Mouse (Mus musculus) CD8-positive naive resting alpha-beta T cell, adult 2 months (primary cell): ENCODE data around the gene Rraga.

Source experiments
- DNase-seq, 2 experiments: peaks; one replicate each; pipeline ENCODE4 v3.0.0; 2022; ENCODE audit warnings: low read depth in 2 of 2, low spot score in 2 of 2

The Rraga gene

GRCm38 (mm10) chr4:86575283-86575983 is at the start of gene Rraga:
Rraga (plus strand) TSS chr4:86575668.
- DNase-seq: peak; percentile 91 to 93

- no peak for DNase-seq
Observed at GRCm38 (mm10) chr4:86527162-86528136, 48.0 kb upstream of the Rraga start.

DNA sequence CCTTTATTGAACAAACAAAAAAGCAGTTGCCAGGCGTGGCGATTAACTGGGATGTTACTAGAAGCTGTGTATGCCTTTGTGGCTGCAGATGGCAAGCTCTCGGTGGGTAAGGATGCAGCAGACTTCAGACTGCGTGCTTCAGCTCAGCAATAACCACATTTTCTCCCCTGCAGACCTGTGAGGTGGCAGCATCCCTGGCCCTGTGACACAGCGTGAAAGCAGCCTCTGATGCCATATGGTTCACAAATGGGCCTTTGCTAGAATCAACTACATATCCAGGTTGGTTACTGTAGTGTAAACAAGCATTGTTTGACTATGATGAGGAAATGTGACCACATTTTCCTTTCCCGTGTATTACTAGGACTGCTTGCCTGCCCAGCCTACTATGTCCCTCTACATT is 46.3 kb upstream of the Rraga start:
- no peak for DNase-seq

GRCm38 (mm10) chr4:86533406-86534090 is 41.9 kb upstream of the Rraga start:
- no peak for DNase-seq

DNA sequence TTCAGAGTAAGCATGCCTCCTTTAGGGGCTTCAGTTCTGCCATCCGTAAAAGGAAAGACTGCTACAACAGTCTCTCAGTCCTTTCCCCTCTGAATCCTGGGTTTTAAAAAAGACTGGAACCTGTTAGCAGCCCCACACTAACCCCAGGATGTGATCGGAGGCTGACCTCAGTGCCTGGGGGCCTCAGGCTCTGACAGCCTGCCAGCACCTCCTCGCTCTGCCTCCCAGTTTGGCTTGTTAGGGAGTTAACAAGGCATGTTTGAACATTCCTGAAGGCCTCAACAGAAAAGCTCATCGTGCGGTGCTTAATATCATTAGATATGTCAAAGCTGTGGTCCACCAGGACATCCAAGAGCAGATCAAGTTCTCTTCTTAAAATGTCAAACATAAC is 41.4 kb upstream of the Rraga start:
- DNase-seq: no peak

DNA sequence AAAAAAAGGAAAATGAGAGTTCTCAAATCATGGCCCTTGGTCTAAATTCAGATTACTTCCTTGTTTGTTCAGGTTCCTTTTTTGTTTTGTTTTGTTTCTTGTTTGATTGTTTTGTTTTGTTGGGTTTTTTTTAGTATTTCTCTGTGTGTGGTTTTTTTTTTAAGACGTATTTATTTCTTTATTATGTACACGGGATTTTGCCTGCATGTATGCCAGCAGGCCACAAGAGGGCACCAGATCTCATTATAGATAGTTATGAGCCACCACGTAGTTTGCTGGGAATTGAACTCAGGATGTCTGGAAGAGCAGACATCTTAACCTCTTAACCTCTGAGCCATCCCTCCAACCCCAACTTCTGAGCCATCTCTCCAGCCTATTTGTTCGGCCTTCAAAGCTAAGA is 37.5 kb upstream of the Rraga start:
- DNase-seq: peak in 1 of 2 experiments; percentile 35

GRCm38 (mm10) chr4:86538936-86539335 is 36.5 kb upstream of the Rraga start:
- no peak for DNase-seq

DNA sequence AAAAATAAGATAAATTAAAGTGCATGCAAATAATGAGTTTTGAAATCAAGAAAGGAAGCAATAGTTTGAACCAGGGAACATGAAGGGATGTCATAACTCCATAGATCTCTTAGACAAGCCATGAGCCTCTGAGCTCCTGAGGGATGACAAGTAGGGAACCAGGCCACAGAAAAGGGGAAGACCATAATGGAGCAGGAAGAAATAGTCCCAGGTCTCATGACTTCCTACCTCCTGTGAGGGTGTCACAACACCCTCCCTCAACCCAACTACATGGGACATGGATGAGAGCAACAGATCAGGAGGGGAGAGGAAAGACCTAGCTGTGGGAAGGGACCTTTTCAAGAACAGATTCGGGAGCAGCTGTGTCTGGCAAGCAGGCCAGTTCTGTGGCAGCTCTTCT is 33.9 kb upstream of the Rraga start:
- no peak for DNase-seq

- no peak for DNase-seq
Observed at GRCm38 (mm10) chr4:86543999-86544398, 31.5 kb upstream of the Rraga start.

- no peak for DNase-seq
Observed at GRCm38 (mm10) chr4:86545615-86546014, 29.9 kb upstream of the Rraga start.

GRCm38 (mm10) chr4:86548332-86548731 is 27.1 kb upstream of the Rraga start:
- no peak for DNase-seq

DNA sequence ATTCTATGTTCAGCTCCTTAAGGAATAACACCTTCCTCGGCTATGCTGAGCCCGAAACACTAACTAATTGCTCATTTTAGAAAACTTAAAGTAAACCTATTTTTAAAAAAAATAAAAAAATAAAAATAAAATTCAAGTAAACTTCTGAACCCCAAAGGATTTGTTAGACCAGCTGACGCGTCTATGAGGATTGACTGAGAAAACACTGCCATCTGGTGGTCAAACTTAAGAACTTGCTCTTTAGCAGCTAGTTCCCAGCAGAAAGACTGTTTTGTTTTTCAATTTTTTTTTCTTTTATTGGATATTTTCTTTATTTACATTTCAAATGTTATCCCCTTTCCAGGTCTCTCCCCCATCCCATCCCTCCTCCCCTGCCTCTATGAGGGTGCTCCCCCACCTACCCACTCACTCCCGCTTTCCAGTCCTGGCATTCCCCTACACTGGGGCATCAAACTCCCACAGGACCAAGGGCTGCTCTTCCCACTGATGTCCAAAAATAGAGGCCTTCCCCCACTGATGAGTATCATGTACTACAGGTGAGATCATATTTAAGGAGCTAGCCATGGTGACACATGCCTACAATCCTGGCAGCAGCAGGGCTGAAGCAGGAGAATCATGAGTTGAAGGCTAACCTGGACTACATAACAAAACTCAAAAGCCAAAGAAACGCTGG is 20.3 kb upstream of the Rraga start:
- no peak for DNase-seq

DNA sequence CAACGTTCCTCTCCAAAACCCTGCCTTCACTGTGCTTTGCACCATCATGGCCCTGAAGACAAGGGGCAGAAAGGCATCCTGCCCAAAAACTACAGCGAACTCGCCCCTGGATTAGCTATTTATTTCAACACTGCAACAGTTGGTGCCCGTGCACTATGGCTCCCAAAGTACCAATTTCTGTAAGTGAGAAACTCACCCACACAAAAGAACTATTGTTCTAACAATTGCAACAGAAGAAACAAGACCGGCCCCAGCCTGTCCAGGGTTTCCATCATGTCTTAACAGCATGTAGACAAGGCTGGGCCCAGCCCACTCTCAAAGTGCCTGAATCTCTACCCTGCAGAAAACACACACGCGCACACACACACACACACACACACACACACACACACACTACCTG is 18.1 kb upstream of the Rraga start:
- DNase-seq: no peak

DNA sequence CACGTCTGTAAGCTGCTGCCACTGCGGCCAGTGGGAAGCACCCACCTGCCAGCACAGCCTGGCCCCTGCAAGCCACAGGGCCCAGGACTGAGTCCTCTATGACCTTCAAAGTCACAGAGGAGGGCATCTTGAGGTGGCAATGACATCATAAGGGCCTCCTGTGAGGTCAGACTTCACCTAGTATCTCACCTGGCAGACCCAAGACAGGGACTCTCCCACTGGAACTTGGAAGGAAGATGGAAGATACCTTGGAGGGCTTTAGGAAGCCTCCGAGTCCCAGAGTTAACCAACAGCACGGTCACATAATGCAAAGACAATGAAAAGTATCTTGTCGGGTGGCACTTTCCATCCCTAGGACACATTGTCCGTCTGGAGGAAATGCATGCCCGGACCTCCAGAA is 17.2 kb upstream of the Rraga start, which contains the start of gene Saxo1:
Gene Saxo1, minus strand, starts transcription at position 101 of the 400 bp plus-strand sequence.
- no peak for DNase-seq

DNA sequence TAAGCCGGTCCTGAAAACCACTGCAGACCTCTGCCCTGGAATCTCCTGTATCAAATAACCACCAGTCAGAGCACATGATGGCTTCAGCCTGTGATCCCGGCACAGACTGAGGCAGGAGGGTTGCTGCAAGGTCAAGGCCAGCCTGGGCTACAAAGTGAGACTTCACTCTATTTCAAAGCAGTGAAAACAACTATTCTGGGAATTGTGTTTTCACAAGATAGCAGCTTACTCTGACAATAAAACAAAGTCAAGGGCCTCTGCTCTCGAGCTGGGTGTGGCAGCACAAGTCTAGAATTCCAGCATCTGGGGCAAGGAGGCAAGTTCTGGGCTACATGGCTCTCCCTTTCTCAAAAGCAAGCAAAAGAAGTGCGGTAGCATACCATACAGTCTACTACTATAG is 16.5 kb upstream of the Rraga start:
- DNase-seq: no peak

- no peak for DNase-seq
Observed at GRCm38 (mm10) chr4:86561061-86561460, 14.4 kb upstream of the Rraga start.

GRCm38 (mm10) chr4:86574939-86575282 is 557 bp upstream of the Rraga start:
- DNase-seq: no peak

- DNase-seq: peak; percentile 3 to 6
Observed at GRCm38 (mm10) chr4:86576120-86576541, 663 bp downstream of the Rraga start.

DNA sequence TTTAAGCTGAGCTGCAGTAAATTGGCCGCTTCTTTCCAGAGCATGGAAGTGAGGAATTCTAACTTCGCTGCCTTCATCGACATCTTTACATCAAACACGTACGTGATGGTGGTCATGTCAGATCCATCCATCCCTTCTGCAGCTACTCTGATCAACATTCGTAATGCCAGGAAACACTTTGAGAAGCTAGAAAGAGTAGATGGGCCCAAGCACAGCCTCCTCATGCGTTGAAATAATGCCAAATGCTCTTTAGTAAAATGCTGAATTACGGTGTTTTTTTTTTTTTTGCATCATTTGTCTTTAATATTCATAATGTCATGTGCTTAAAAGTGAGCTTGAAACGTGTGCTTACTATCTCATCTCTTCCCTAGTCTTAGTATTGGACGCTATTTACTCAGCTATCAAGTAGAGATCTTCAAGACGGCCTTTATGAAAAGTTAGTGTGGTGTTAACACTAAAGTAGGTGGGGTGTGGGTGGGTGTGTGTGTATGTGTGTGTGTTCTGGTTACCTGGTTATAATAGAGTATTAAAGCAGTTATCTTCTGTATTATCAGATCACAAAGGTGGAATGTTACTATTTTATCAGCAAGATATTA is 1.3 kb downstream of the Rraga start:
- no peak for DNase-seq

DNA sequence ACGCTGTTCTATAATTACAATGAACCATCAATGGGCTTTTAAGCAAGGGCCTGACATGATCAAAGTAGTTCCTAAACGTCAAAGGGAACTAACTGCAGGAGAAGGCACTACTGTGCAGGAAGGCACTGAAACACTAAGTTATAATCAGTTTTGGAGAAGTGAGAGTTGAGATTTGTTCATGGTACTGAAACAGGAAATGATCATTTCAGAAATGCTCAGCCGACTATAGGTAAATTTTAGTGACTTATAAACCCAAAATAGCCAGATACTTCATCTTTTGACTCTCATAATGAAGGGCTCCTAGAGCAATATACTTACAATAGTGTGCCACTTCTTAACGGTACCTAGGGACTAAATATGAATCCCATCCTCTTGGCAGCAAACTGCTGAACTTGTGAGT is 4.6 kb downstream of the Rraga start:
- DNase-seq: no peak

GRCm38 (mm10) chr4:86580591-86580990 is 5.1 kb downstream of the Rraga start:
- no peak for DNase-seq
